In genomic region chr1:132054387-132054786, GRCm38 (mm10) we compare ENCODE assay signal across 21 mouse cellular contexts.
"Had no signal": no experiment of that assay in that cellular context is flagged by ENCODE, and none has a peak within 500 bp of the region (broad histone marks: within the 10 kb centered on the region; RNA-seq: fewer than 3 reads in every experiment).

No protein-coding gene starts in this region.

- H3K9ac ChIP-seq: limb, embryonic 13.5 days; liver, embryonic 12.5 days; liver, embryonic 15.5 days; midbrain, embryonic 13.5 days; neural tube, embryonic 13.5 days had no signal

- DNase-seq: kidney, postnatal 36 days; liver; lung, adult 18-20 months; lung, postnatal 14 days; retina, postnatal 1 day; right cerebral cortex, postnatal 25 days; thymus, adult 2 months; thymus, postnatal 14 days; thymus, postnatal 4 days had no signal

- H3K27me3 ChIP-seq: limb, embryonic 13.5 days; liver, embryonic 12.5 days; liver, embryonic 15.5 days; midbrain, embryonic 13.5 days; neural tube, embryonic 13.5 days had no signal

- H3K27ac ChIP-seq: kidney, postnatal 0 days; limb, embryonic 10.5 days; limb, embryonic 13.5 days; liver, embryonic 12.5 days; liver, embryonic 15.5 days; midbrain, embryonic 10.5 days; midbrain, embryonic 13.5 days; neural tube, embryonic 13.5 days; stomach, postnatal 0 days had no signal

- H3K4me1 ChIP-seq: limb, embryonic 10.5 days; liver, embryonic 12.5 days; liver, embryonic 15.5 days; midbrain, embryonic 13.5 days; neural tube, embryonic 13.5 days had no signal

- H3K36me3 ChIP-seq: limb, embryonic 10.5 days; limb, embryonic 13.5 days; liver, embryonic 12.5 days; liver, embryonic 15.5 days; midbrain, embryonic 10.5 days; midbrain, embryonic 13.5 days; neural tube, embryonic 13.5 days had no signal

- H3K4me3 ChIP-seq: limb, embryonic 10.5 days; limb, embryonic 13.5 days; liver, embryonic 12.5 days; liver, embryonic 15.5 days; megakaryocyte, embryonic 14.5 days; midbrain, embryonic 10.5 days; midbrain, embryonic 13.5 days; myocyte; neural tube, embryonic 13.5 days had no signal

- H3K9me3 ChIP-seq: limb, embryonic 10.5 days; limb, embryonic 13.5 days; liver, embryonic 12.5 days; liver, embryonic 15.5 days; megakaryocyte, embryonic 14.5 days; midbrain, embryonic 10.5 days; midbrain, embryonic 13.5 days; neural tube, embryonic 13.5 days had no signal

- ATAC-seq: liver, embryonic 12.5 days; midbrain, embryonic 13.5 days; midbrain, embryonic 16.5 days had no signal

- H3K4me2 ChIP-seq: limb, embryonic 13.5 days; liver, embryonic 12.5 days; liver, embryonic 15.5 days; midbrain, embryonic 13.5 days; neural tube, embryonic 13.5 days had no signal
